Mouse (Mus musculus): ENCODE results near the gene Msi2. TPM values are rescaled to one million over a fixed set of nuclear protein-coding genes. Genes with fewer than 3 reads are reported as not detected.

The Msi2 gene
- polyA plus RNA-seq, 1 experiment from 2014 or later, result 25.3 TPM

- WGBS, result 79% methylated on average over 4 of the region's 4 CpGs
- Histone ChIP-seq H3K27ac (replicated peaks) (peak overlapping the region; percentile 78), H3K4me1 (peaks cover 60% of the 10 kb centered on the region), H3K27me3 (ENCODE audit: low read depth, poor library complexity, severe bottlenecking) (peaks cover 16% of the 10 kb centered on the region), H3K4me3 (no peak overlapping the region), H3K9me3 (replicated peaks) (no peaks in the 10 kb centered on the region), H3K36me3 (no peaks in the 10 kb centered on the region)
- DNase-seq (ENCODE audit: low spot score), result no peak
These were observed 419.0 kb downstream of the Msi2 start for GRCm38 (mm10) chr11:88299345-88299744.

- Histone ChIP-seq H3K27ac (replicated peaks) (peak overlapping the region; percentile 87), H3K4me3 (no peak overlapping the region), H3K4me1 (peaks cover 68% of the 10 kb centered on the region), H3K36me3 (no peaks in the 10 kb centered on the region), H3K27me3 (ENCODE audit: low read depth, poor library complexity, severe bottlenecking) (peaks cover 32% of the 10 kb centered on the region), H3K9me3 (replicated peaks) (no peaks in the 10 kb centered on the region)
- peak; percentile 51 for DNase-seq (ENCODE audit: low spot score)
- WGBS, result 46% methylated on average over 4 of the region's 4 CpGs
These were observed 420.8 kb downstream of the Msi2 start for GRCm38 (mm10) chr11:88297526-88297925.

- no peak for DNase-seq (ENCODE audit: low spot score)
- Histone ChIP-seq H3K27me3 (ENCODE audit: low read depth, poor library complexity, severe bottlenecking) (peaks cover 33% of the 10 kb centered on the region), H3K27ac (replicated peaks) (peak overlapping the region; percentile 87), H3K4me3 (peak overlapping the region; percentile 52), H3K4me1 (peaks cover 72% of the 10 kb centered on the region), H3K9me3 (replicated peaks) (no peaks in the 10 kb centered on the region), H3K36me3 (no peaks in the 10 kb centered on the region)
- 83% methylated on average over 5 of the region's 5 CpGs for whole genome bisulfite sequencing
These were observed 423.0 kb downstream of the Msi2 start for GRCm38 (mm10) chr11:88295298-88295697.

GRCm38 (mm10) chr11:88294394-88294710 lies 424.0 kb downstream of the Msi2 start:
- H3K27me3 ChIP-seq (ENCODE audit: low read depth, poor library complexity, severe bottlenecking), result peaks cover 34% of the 10 kb centered on the region
- no peaks in the 10 kb centered on the region for H3K36me3 ChIP-seq
- no peaks in the 10 kb centered on the region for H3K9me3 ChIP-seq (replicated peaks)
- 36% methylated on average over 17 of the region's 17 CpGs for WGBS
- H3K27ac ChIP-seq (replicated peaks), result peak overlapping the region; percentile 87
- H3K4me1 ChIP-seq, result peaks cover 73% of the 10 kb centered on the region
- DNase-seq (ENCODE audit: low spot score), result no peak
- H3K4me3 ChIP-seq, result peak overlapping the region; percentile 52

GRCm38 (mm10) chr11:88293631-88294393 lies 424.5 kb downstream of the Msi2 start, which contains the start of gene Ccdc182:
Gene Ccdc182, plus strand, starts transcription at chr11:88294058.
- Histone ChIP-seq H3K36me3 (no peaks in the 10 kb centered on the region), H3K4me3 (peak within 1 kb of the TSS; percentile 52), H3K4me1 (peaks cover 78% of the 10 kb centered on the region), H3K9me3 (replicated peaks) (no peaks in the 10 kb centered on the region), H3K27me3 (ENCODE audit: low read depth, poor library complexity, severe bottlenecking) (peaks cover 39% of the 10 kb centered on the region), H3K27ac (replicated peaks) (peak within 1 kb of the TSS; percentile 87)
- peak; percentile 51 for DNase-seq (ENCODE audit: low spot score)
- 29% methylated on average over 20 of the region's 20 CpGs for WGBS

GRCm38 (mm10) chr11:88291688-88292087 lies 426.6 kb downstream of the Msi2 start:
- no peaks in the 10 kb centered on the region for H3K36me3 ChIP-seq
- WGBS, result 37% methylated on average over 4 of the region's 4 CpGs
- no peak overlapping the region for H3K4me3 ChIP-seq
- H3K27ac ChIP-seq (replicated peaks), result peak overlapping the region; percentile 87
- peaks cover 43% of the 10 kb centered on the region for H3K27me3 ChIP-seq (ENCODE audit: low read depth, poor library complexity, severe bottlenecking)
- peaks cover 70% of the 10 kb centered on the region for H3K4me1 ChIP-seq
- H3K9me3 ChIP-seq (replicated peaks), result no peaks in the 10 kb centered on the region
- no peak for DNase-seq (ENCODE audit: low spot score)

GRCm38 (mm10) chr11:88291245-88291644 lies 427.1 kb downstream of the Msi2 start:
- H3K4me1 ChIP-seq, result peaks cover 68% of the 10 kb centered on the region
- no peak for DNase-seq (ENCODE audit: low spot score)
- no peaks in the 10 kb centered on the region for H3K36me3 ChIP-seq
- peaks cover 43% of the 10 kb centered on the region for H3K27me3 ChIP-seq (ENCODE audit: low read depth, poor library complexity, severe bottlenecking)
- H3K9me3 ChIP-seq (replicated peaks), result no peaks in the 10 kb centered on the region
- no peak overlapping the region for H3K4me3 ChIP-seq
- peak overlapping the region; percentile 87 for H3K27ac ChIP-seq (replicated peaks)
- 70% methylated on average over 4 of the region's 4 CpGs for WGBS

Small RNA genes within 50 kb of the gene (microRNA-seq; reads per million reads assigned to microRNA genes)
- gene Mir378b, result not detected

Other genes with a start within 250 kb of the Msi2 start
- 19.1 and 20.7 TPM in 2 replicates for gene Akap1, start 146.1 kb upstream of the Msi2 start, polyA plus RNA-seq (2016; fragmentation: Nextera tagmentation; extraction: Ambion mirVana)
- 75.5 and 81.0 TPM in 2 replicates for gene Scpep1, start 237.0 kb upstream of the Msi2 start, polyA plus RNA-seq (2016; fragmentation: Nextera tagmentation; extraction: Ambion mirVana)
- gene Elobl, start 248.4 kb upstream of the Msi2 start, polyA plus RNA-seq (2016; fragmentation: Nextera tagmentation; extraction: Ambion mirVana), result not detected in 2 replicates